Mouse (Mus musculus): ENCODE measurements at regions not wholly inside any gene's neighbourhood (a gene's known extent, or its start where the extent isn't known, plus 50 kb on each side); places are given as distances from the start of the nearest gene placed in this dataset.

GRCm38 (mm10) chr13:78717686-78718431 is 518.3 kb upstream of the Nr2f1 start:
- no peak for DNase-seq (ENCODE audit: low spot score in 2 of 2)

GRCm38 (mm10) chr13:78717159-78717558 is 517.6 kb upstream of the Nr2f1 start:
- no peak for DNase-seq (ENCODE audit: low spot score in 2 of 2)

- DNase-seq (ENCODE audit: low spot score in 2 of 2): no peak
Observed at GRCm38 (mm10) chr13:78704693-78705092, 505.1 kb upstream of the Nr2f1 start.

GRCm38 (mm10) chr13:78697814-78698519 is 498.4 kb upstream of the Nr2f1 start:
- peak; percentile 5 to 7 for DNase-seq (ENCODE audit: low spot score in 2 of 2)

GRCm38 (mm10) chr13:78679255-78679895 is 479.8 kb upstream of the Nr2f1 start:
- DNase-seq (ENCODE audit: low spot score in 2 of 2): no peak

- DNase-seq (ENCODE audit: low spot score in 2 of 2): no peak
Observed at GRCm38 (mm10) chr13:78678241-78678640, 478.7 kb upstream of the Nr2f1 start.

- no peak for DNase-seq (ENCODE audit: low spot score in 2 of 2)
Observed at GRCm38 (mm10) chr13:78658285-78658684, 458.7 kb upstream of the Nr2f1 start.

GRCm38 (mm10) chr13:78656766-78657165 is 457.2 kb upstream of the Nr2f1 start:
- no peak for DNase-seq (ENCODE audit: low spot score in 2 of 2)

GRCm38 (mm10) chr13:78656196-78656595 is 456.6 kb upstream of the Nr2f1 start:
- no peak for DNase-seq (ENCODE audit: low spot score in 2 of 2)

- DNase-seq (ENCODE audit: low spot score in 2 of 2): no peak
Observed at GRCm38 (mm10) chr13:78650824-78651223, 451.3 kb upstream of the Nr2f1 start.

GRCm38 (mm10) chr13:78644556-78644955 is 445.0 kb upstream of the Nr2f1 start:
- no peak for DNase-seq (ENCODE audit: low spot score in 2 of 2)

- no peak for DNase-seq (ENCODE audit: low spot score in 2 of 2)
Observed at GRCm38 (mm10) chr13:78643023-78643422, 443.5 kb upstream of the Nr2f1 start.

GRCm38 (mm10) chr13:78642443-78642729 is 442.8 kb upstream of the Nr2f1 start:
- DNase-seq (ENCODE audit: low spot score in 2 of 2): no peak

GRCm38 (mm10) chr13:78641687-78642442 is 442.3 kb upstream of the Nr2f1 start:
- DNase-seq (ENCODE audit: low spot score in 2 of 2): no peak

- DNase-seq (ENCODE audit: low spot score in 2 of 2): no peak
Observed at GRCm38 (mm10) chr13:78640340-78640739, 440.8 kb upstream of the Nr2f1 start.

GRCm38 (mm10) chr13:78638462-78638861 is 438.9 kb upstream of the Nr2f1 start:
- DNase-seq (ENCODE audit: low spot score in 2 of 2): no peak

- DNase-seq (ENCODE audit: low spot score in 2 of 2): no peak
Observed at GRCm38 (mm10) chr13:78631609-78632008, 432.1 kb upstream of the Nr2f1 start.

GRCm38 (mm10) chr13:78629041-78629727 is 429.6 kb upstream of the Nr2f1 start:
- peak in 1 of 2 experiments; percentile 12 for DNase-seq (ENCODE audit: low spot score in 2 of 2)

- no peak for DNase-seq (ENCODE audit: low spot score in 2 of 2)
Observed at GRCm38 (mm10) chr13:78623652-78624051, 424.1 kb upstream of the Nr2f1 start.

GRCm38 (mm10) chr13:78602861-78603211 is 403.3 kb upstream of the Nr2f1 start:
- no peak for DNase-seq (ENCODE audit: low spot score in 2 of 2)

- no peak for DNase-seq (ENCODE audit: low spot score in 2 of 2)
Observed at GRCm38 (mm10) chr13:78602211-78602860, 402.8 kb upstream of the Nr2f1 start.

Measured in layer of hippocampus, adult 8-10 months (tissue).